Comparison of ENCODE assay signal across 8 mouse cellular contexts in the genomic region with DNA sequence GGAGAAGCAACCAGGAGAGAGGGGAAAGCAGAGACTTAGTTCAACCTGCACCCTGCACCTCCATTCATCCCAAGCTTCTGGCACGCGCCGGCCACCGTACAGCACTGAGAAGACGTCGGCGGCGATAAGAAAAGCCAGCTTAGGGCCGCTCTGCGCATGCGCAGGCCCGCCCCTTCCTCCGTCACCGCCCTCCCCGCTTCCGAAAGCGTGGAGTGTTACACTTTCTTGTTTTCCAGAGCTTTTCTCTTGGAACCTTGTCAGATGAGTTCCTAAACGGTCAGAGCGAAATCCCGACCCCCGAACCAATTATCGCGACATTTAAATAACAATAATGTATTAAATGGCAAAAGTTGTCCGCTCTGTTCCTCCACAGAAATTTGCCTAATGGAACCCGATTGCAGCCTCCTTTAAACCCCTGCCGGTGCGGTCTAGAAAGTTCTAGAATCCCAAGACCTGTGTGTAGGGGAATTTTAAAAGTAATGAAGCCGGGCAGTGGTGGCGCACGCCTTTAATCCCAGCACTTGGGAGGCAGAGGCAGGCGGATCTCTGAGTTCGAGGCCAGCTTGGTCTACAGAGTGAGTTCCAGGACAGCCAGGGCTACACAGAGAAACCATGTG. TPM values are rescaled to one million over a fixed set of nuclear protein-coding genes. Genes with fewer than 3 reads are reported as not detected.
DNase-seq lines count a peak whose midpoint lies in the region; ATAC-seq and TF ChIP-seq lines count a peak whose summit lies in the region.

A gene (minus strand): TSS at position 116 of the 617 bp plus-strand sequence.

- DNase-seq in heart, postnatal 10 days, result peak; percentile 96 to 97
- peak; percentile 64 for DNase-seq in large intestine, adult 2 months (ENCODE audit: low read depth, low spot score)
- DNase-seq in liver, postnatal 0 days, result peak; percentile 95
- DNase-seq in testis, postnatal 10 days (ENCODE audit: low spot score), result peak; percentile 97

- peak within 1 kb of the TSS; percentile 78 for H3K4me2 ChIP-seq in forebrain, embryonic 13.5 days
- H3K4me2 ChIP-seq in liver, postnatal 0 days (ENCODE audit: low read depth, low read length), result peak within 1 kb of the TSS; percentile 88
- H3K4me2 ChIP-seq in neural tube, embryonic 14.5 days (ENCODE audit: low read depth, low read length), result peak within 1 kb of the TSS; percentile 81

- peak within 1 kb of the TSS; percentile 83 for H3K9ac ChIP-seq in ES-Bruce4 (ENCODE audit: low read depth, poor library complexity, severe bottlenecking)
- H3K9ac ChIP-seq in forebrain, embryonic 13.5 days, result peak within 1 kb of the TSS; percentile 94
- peak within 1 kb of the TSS; percentile 93 for H3K9ac ChIP-seq in liver, postnatal 0 days (replicated peaks)
- H3K9ac ChIP-seq in neural tube, embryonic 14.5 days (replicated peaks; ENCODE audit: low read depth, low read length), result peak within 1 kb of the TSS; percentile 88

- H3K9me3 ChIP-seq in ES-Bruce4 (replicated peaks; ENCODE audit: control insufficient read depth, insufficient read depth, low read length, poor library complexity, severe bottlenecking), result no peaks in the 10 kb centered on the region
- no peaks in the 10 kb centered on the region for H3K9me3 ChIP-seq in forebrain, embryonic 13.5 days (replicated peaks)
- H3K9me3 ChIP-seq in liver, postnatal 0 days (ENCODE audit: low read length), result no peaks in the 10 kb centered on the region
- no peaks in the 10 kb centered on the region for H3K9me3 ChIP-seq in neural tube, embryonic 14.5 days (ENCODE audit: control insufficient read depth, low read length)

- no peak for TF ChIP-seq EP300 in ES-Bruce4 (IDR thresholded peaks at IDR 0.05; ENCODE audit: insufficient read depth, low read depth, low read length)
- peak; percentile 24; the same call in 1 of the 2 replicates for TF ChIP-seq EP300 in liver, postnatal 0 days (IDR thresholded peaks at IDR 0.05; ENCODE audit: low read depth)

- no peak for TF ChIP-seq CTCF in ES-Bruce4 (IDR thresholded peaks at IDR 0.05; ENCODE audit: low read depth, low read length)
- no peak for TF ChIP-seq CTCF in liver, postnatal 0 days (IDR thresholded peaks at IDR 0.05; ENCODE audit: low read depth)

- no peaks in the 10 kb centered on the region for H3K27me3 ChIP-seq in ES-Bruce4 (ENCODE audit: control insufficient read depth, insufficient read depth, low read length, poor library complexity, severe bottlenecking)
- H3K27me3 ChIP-seq in forebrain, embryonic 13.5 days, result no peaks in the 10 kb centered on the region
- H3K27me3 ChIP-seq in liver, postnatal 0 days (ENCODE audit: insufficient read depth, low read length), result no peaks in the 10 kb centered on the region
- no peaks in the 10 kb centered on the region for H3K27me3 ChIP-seq in neural tube, embryonic 14.5 days (ENCODE audit: control insufficient read depth, insufficient read depth, low read length)

- peak within 1 kb of the TSS; percentile 88 for H3K4me3 ChIP-seq in ES-Bruce4 (ENCODE audit: low read depth, low read length)
- H3K4me3 ChIP-seq in forebrain, embryonic 13.5 days, result peak within 1 kb of the TSS; percentile 75
- peak within 1 kb of the TSS; percentile 82 for H3K4me3 ChIP-seq in liver, postnatal 0 days (ENCODE audit: low read depth, low read length)
- peak within 1 kb of the TSS; percentile 73 for H3K4me3 ChIP-seq in neural tube, embryonic 14.5 days (ENCODE audit: low read depth, low read length)

- TF ChIP-seq POLR2A in ES-Bruce4 (IDR thresholded peaks at IDR 0.05; ENCODE audit: insufficient read depth, low read length), result peak; percentile 78

- peak within 1 kb of the TSS; percentile 62 for H3K27ac ChIP-seq in ES-Bruce4 (ENCODE audit: insufficient read depth, low read length)
- peak within 1 kb of the TSS; percentile 64 for H3K27ac ChIP-seq in forebrain, embryonic 13.5 days
- H3K27ac ChIP-seq in liver, postnatal 0 days (ENCODE audit: low read depth), result peak within 1 kb of the TSS; percentile 67
- H3K27ac ChIP-seq in neural tube, embryonic 14.5 days (ENCODE audit: low read depth, low read length), result peak within 1 kb of the TSS; percentile 87

- peak; percentile 90 for ATAC-seq in cerebellum, adult (ENCODE audit: insufficient number of reproducible peaks, low FRiP score, low TSS enrichment)
- peak; percentile 98 for ATAC-seq in forebrain, embryonic 13.5 days
- ATAC-seq in liver, postnatal 0 days, result peak; percentile 96
- ATAC-seq in neural tube, embryonic 14.5 days (ENCODE audit: low read depth), result peak; percentile 93

- H3K4me1 ChIP-seq in ES-Bruce4 (ENCODE audit: control insufficient read depth, insufficient read depth, low read length), result no peaks in the 10 kb centered on the region
- H3K4me1 ChIP-seq in forebrain, embryonic 13.5 days, result peaks cover 16% of the 10 kb centered on the region
- peaks cover 5% of the 10 kb centered on the region; the same call in 1 of the 2 replicates for H3K4me1 ChIP-seq in liver, postnatal 0 days (ENCODE audit: insufficient read depth)
- H3K4me1 ChIP-seq in neural tube, embryonic 14.5 days (ENCODE audit: control insufficient read depth, insufficient read depth, low read length), result peaks cover 13% of the 10 kb centered on the region

- intact Hi-C loops in heart, postnatal 10 days (cut with DNase I), result loop anchor here (2.0 kb wide), 1 partner anchor 101 kb away; no protein-coding TSS in a partner anchor

- WGBS in forebrain, embryonic 13.5 days, result 7% methylated on average over 32 of the region's 32 CpGs
- WGBS in large intestine, adult 2 months, result 3% methylated on average over 32 of the region's 32 CpGs
- 5% methylated on average over 32 of the region's 32 CpGs for WGBS in liver, postnatal 0 days (ENCODE audit: insufficient replicate concordance)
- 9% methylated on average over 32 of the region's 32 CpGs for WGBS in neural tube, embryonic 14.5 days

- H3K36me3 ChIP-seq in ES-Bruce4 (ENCODE audit: control insufficient read depth, insufficient read depth, low read length, poor library complexity, severe bottlenecking), result peaks cover 5% of the 10 kb centered on the region
- peaks cover 8% of the 10 kb centered on the region; the same call in 1 of the 2 replicates for H3K36me3 ChIP-seq in forebrain, embryonic 13.5 days (ENCODE audit: poor library complexity, severe bottlenecking)
- 0 out of 2 replicates have a peak, but pooled peaks cover 2% of the 10 kb centered on the region for H3K36me3 ChIP-seq in liver, postnatal 0 days (replicated peaks; ENCODE audit: insufficient read depth, low read length)
- peaks cover 7% of the 10 kb centered on the region; the same call in 1 of the 2 replicates for H3K36me3 ChIP-seq in neural tube, embryonic 14.5 days (ENCODE audit: control insufficient read depth, insufficient read depth, low read length)

RNA-seq across cellular contexts. Expression of the gene that starts here (rescaled TPM):
- polyA plus RNA-seq in ES-Bruce4 (2011; ENCODE audit: insufficient read depth, insufficient read length, low read depth, missing spikeins), result 48.7 and 51.0 TPM in 2 replicates
- 34.2 and 37.5 TPM in 2 replicates for polyA plus RNA-seq in forebrain, embryonic 13.5 days (2015; fragmentation: Nextera tagmentation; extraction: Ambion mirVana)
- total RNA-seq in heart, postnatal 10 days (2021), result 10 to 100 TPM; 10.5 to 11.0 TPM
- polyA plus RNA-seq in large intestine, adult 2 months (2012; rRNA removed), result 4.3 and 8.4 TPM in 2 replicates
- 2.3 and 3.5 TPM in 2 replicates for polyA plus RNA-seq in liver, postnatal 0 days (2015; fragmentation: Nextera tagmentation; extraction: Ambion mirVana)
- polyA plus RNA-seq in neural tube, embryonic 14.5 days (2014; fragmentation: Nextera tagmentation; extraction: Ambion mirVana), result 18.7 and 27.6 TPM in 2 replicates

Comparison
In these comparisons a context has a peak if more than half of its experiments do, and no peak if none do; other contexts are left out.
1. Peak in every context shown above with its lines: DNase-seq, ATAC-seq, H3K4me3 ChIP-seq and H3K27ac ChIP-seq.